Mouse (Mus musculus) olfactory bulb, adult 2 months (tissue): ENCODE data around the gene Aco2.

ENCODE experiments used
- CTCF ChIP-seq: fragments of 200-500 bp; IDR thresholded peaks from 2 replicates; pipeline ENCODE4 v1.5.1; 2012; ENCODE audit warnings: low read depth, mild to moderate bottlenecking, low read length, moderate library complexity; ENCODE audit not compliant: insufficient read depth
- POLR2A ChIP-seq: fragments of 200-500 bp; IDR thresholded peaks from 2 replicates; pipeline ENCODE4 v1.6.1; 2012; ENCODE audit warnings: mild to moderate bottlenecking, low read depth, low read length, moderate library complexity; ENCODE audit not compliant: insufficient read depth

DNA sequence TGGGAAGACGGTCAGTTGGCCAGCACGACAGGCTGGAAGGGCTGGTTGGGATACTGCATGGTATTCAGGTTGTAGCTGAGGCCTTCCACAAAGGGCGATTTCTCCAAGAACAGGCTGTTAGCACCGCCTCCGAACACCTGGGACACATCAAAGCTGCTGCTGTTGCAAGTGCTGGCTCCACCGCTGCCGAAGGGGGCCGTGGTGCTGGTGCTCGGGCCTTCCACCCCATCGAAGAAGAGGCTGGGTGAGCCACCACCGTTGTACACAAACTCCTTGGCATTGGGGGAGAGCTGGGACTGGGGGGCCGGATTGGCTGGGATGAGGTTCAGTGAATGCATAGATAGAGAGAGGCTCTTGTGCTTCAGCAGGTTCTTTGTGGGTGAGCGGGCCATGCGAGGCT lies 21.4 kb upstream of the Aco2 start:
- no peak for TF ChIP-seq CTCF
- TF ChIP-seq POLR2A, result no peak
